Mouse (Mus musculus): ENCODE data around the gene Gm2001.
"Not testable (repeated sequence)": the region's sequence is repeated elsewhere in the genome, so short reads cannot be mapped to it uniquely, and the experiment has no call there.

Gene Gm2001

GRCm38 (mm10) chr12:87842239-87842638 is at the start of gene Gm2001:
Gene Gm2001, minus strand, starts transcription at chr12:87842339.
- not testable (repeated sequence) for DNase-seq (ENCODE audit: low spot score in 2 of 2)

GRCm38 (mm10) chr12:87873772-87874171 is 31.6 kb upstream of the Gm2001 start, which contains the start of gene Gm2016:
Gene Gm2016, plus strand, starts transcription at chr12:87874072.
- DNase-seq (ENCODE audit: low spot score in 2 of 2): not testable (repeated sequence)

- not testable (repeated sequence) for DNase-seq (ENCODE audit: low spot score in 2 of 2)
Observed at GRCm38 (mm10) chr12:87864048-87864447, 21.9 kb upstream of the Gm2001 start.

- DNase-seq (ENCODE audit: low spot score in 2 of 2): not testable (repeated sequence)
Observed at GRCm38 (mm10) chr12:87863638-87864037, 21.5 kb upstream of the Gm2001 start.

- not testable (repeated sequence) for DNase-seq (ENCODE audit: low spot score in 2 of 2)
Observed at GRCm38 (mm10) chr12:87861740-87862692, 19.9 kb upstream of the Gm2001 start.

- not testable (repeated sequence) for DNase-seq (ENCODE audit: low spot score in 2 of 2)
Observed at GRCm38 (mm10) chr12:87856067-87856466, 13.9 kb upstream of the Gm2001 start.

- DNase-seq (ENCODE audit: low spot score in 2 of 2): not testable (repeated sequence)
Observed at GRCm38 (mm10) chr12:87850657-87851056, 8.5 kb upstream of the Gm2001 start.

GRCm38 (mm10) chr12:87816277-87816676 is 25.9 kb downstream of the Gm2001 start, which contains the start of gene BB287469:
Gene BB287469, plus strand, starts transcription at chr12:87816577.
- DNase-seq (ENCODE audit: low spot score in 2 of 2): not testable (repeated sequence)

- DNase-seq (ENCODE audit: low spot score in 2 of 2): not testable (repeated sequence)
Observed at GRCm38 (mm10) chr12:87797971-87798370, 44.2 kb downstream of the Gm2001 start.

- not testable (repeated sequence) for DNase-seq (ENCODE audit: low spot score in 2 of 2)
Observed at GRCm38 (mm10) chr12:87795212-87795611, 46.9 kb downstream of the Gm2001 start, which contains the start of gene Gm21936. Gene Gm21936, plus strand, starts transcription at chr12:87795512.
